Mouse (Mus musculus): ENCODE results near the gene Bsg.

Bsg gene

GRCm38 (mm10) chr10:79703541-79703940 lies 750 bp upstream of the Bsg start:
- no peak for DNase-seq (ENCODE audit: low spot score)

- no peak for DNase-seq (ENCODE audit: low spot score)
Observed at GRCm38 (mm10) chr10:79704970-79705360, 674 bp downstream of the Bsg start.

GRCm38 (mm10) chr10:79705951-79706350 lies 1.7 kb downstream of the Bsg start:
- DNase-seq (ENCODE audit: low spot score): no peak

- no peak for DNase-seq (ENCODE audit: low spot score)
Observed at GRCm38 (mm10) chr10:79706406-79707094, 2.3 kb downstream of the Bsg start.

- DNase-seq (ENCODE audit: low spot score): no peak
Observed at GRCm38 (mm10) chr10:79707162-79707561, 2.9 kb downstream of the Bsg start.

GRCm38 (mm10) chr10:79707759-79708158 lies 3.5 kb downstream of the Bsg start:
- no peak for DNase-seq (ENCODE audit: low spot score)

GRCm38 (mm10) chr10:79708668-79709067 lies 4.4 kb downstream of the Bsg start:
- no peak for DNase-seq (ENCODE audit: low spot score)

GRCm38 (mm10) chr10:79709307-79709706 lies 5.0 kb downstream of the Bsg start:
- no peak for DNase-seq (ENCODE audit: low spot score)

- DNase-seq (ENCODE audit: low spot score): no peak
Observed at GRCm38 (mm10) chr10:79712029-79712428, 7.7 kb downstream of the Bsg start.

GRCm38 (mm10) chr10:79712499-79713126 lies 8.3 kb downstream of the Bsg start:
- peak; percentile 88 for DNase-seq (ENCODE audit: low spot score)

GRCm38 (mm10) chr10:79713163-79713562 lies 8.9 kb downstream of the Bsg start:
- no peak for DNase-seq (ENCODE audit: low spot score)

GRCm38 (mm10) chr10:79714996-79715395 lies 10.7 kb downstream of the Bsg start:
- no peak for DNase-seq (ENCODE audit: low spot score)

GRCm38 (mm10) chr10:79716254-79716987 lies 12.1 kb downstream of the Bsg start, which contains the start of gene Hcn2:
Hcn2 (plus strand) TSS chr10:79716634.
- DNase-seq (ENCODE audit: low spot score): no peak

GRCm38 (mm10) chr10:79716988-79717355 lies 12.7 kb downstream of the Bsg start:
- no peak for DNase-seq (ENCODE audit: low spot score)

- peak; percentile 90 for DNase-seq (ENCODE audit: low spot score)
Observed at GRCm38 (mm10) chr10:79717640-79718357, 13.5 kb downstream of the Bsg start.

GRCm38 (mm10) chr10:79721089-79721488 lies 16.8 kb downstream of the Bsg start:
- DNase-seq (ENCODE audit: low spot score): no peak

- no peak for DNase-seq (ENCODE audit: low spot score)
Observed at GRCm38 (mm10) chr10:79723047-79723446, 18.8 kb downstream of the Bsg start.

- DNase-seq (ENCODE audit: low spot score): no peak
Observed at GRCm38 (mm10) chr10:79723692-79724091, 19.4 kb downstream of the Bsg start.

- peak; percentile 42 for DNase-seq (ENCODE audit: low spot score)
Observed at GRCm38 (mm10) chr10:79726090-79726489, 21.8 kb downstream of the Bsg start.

- no peak for DNase-seq (ENCODE audit: low spot score)
Observed at GRCm38 (mm10) chr10:79728323-79729249, 24.3 kb downstream of the Bsg start.

- DNase-seq (ENCODE audit: low spot score): no peak
Observed at GRCm38 (mm10) chr10:79729357-79729965, 25.2 kb downstream of the Bsg start.
